Mouse (Mus musculus) liver, embryonic 12.5 days (tissue): Measurements from ENCODE around the gene Rps26. TPM values are rescaled to one million over a fixed set of nuclear protein-coding genes. Genes with fewer than 3 reads are reported as not detected.

ENCODE experiments used
- ATAC-seq: fragments of 200-750 bp; cut with Nextera tagmentation; 2 replicates; pipeline ENCODE4 v1.8.0; 2017; ENCODE audit warnings: moderate number of reproducible peaks, mild to moderate bottlenecking, moderate library complexity
- H3K27ac ChIP-seq: fragments of 300-500 bp; sonication (generic); 2 replicates; pipeline ENCODE4 v1.5.1; 2016; ENCODE audit warnings: mild to moderate bottlenecking
- H3K27me3 ChIP-seq: fragments of 300-500 bp; sonication (generic); replicated peaks from 2 replicates; pipeline ENCODE4 v1.6.1; 2016; ENCODE audit warnings: mild to moderate bottlenecking, moderate library complexity
- H3K36me3 ChIP-seq: fragments of 300-500 bp; sonication (generic); 2 replicates; pipeline ENCODE4 v1.6.1; 2016; ENCODE audit warnings: mild to moderate bottlenecking, moderate library complexity
- H3K4me1 ChIP-seq: fragments of 300-500 bp; sonication (generic); 2 replicates; pipeline ENCODE4 v1.6.1; 2016
- H3K4me2 ChIP-seq: fragments of 300-500 bp; sonication (generic); 2 replicates; pipeline ENCODE4 v1.6.1; 2016; ENCODE audit warnings: mild to moderate bottlenecking, moderate library complexity
- H3K4me3 ChIP-seq: fragments of 300-500 bp; sonication (generic); 2 replicates; pipeline ENCODE4 v1.5.1; 2016; ENCODE audit warnings: mild to moderate bottlenecking, moderate library complexity
- H3K9ac ChIP-seq: fragments of 300-500 bp; sonication (generic); 2 replicates; pipeline ENCODE4 v1.6.1; 2016; ENCODE audit warnings: mild to moderate bottlenecking, moderate library complexity
- H3K9me3 ChIP-seq: fragments of 300-500 bp; sonication (generic); replicated peaks from 2 replicates; pipeline ENCODE4 v1.6.1; 2016; ENCODE audit warnings: mild to moderate bottlenecking, moderate library complexity
- WGBS: fragments of 180-500 bp; shearing (Covaris S2); methylation state at CpG from one replicate; pipeline ENCODE4 v1.1.7; 2016; ENCODE audit not compliant: insufficient replicate concordance; 5-methylcytosine and 5-hydroxymethylcytosine counted together
- polyA plus RNA-seq: library from polyadenylated mRNA; unstranded; fragments of >200 nt; fragmentation: Nextera tagmentation; extraction: Ambion mirVana; gene quantifications from 2 replicates; pipeline ENCODE4 v1.2.1, GENCODE M21; 2016

Rps26 gene
- 555 and 561 TPM in 2 replicates for polyA plus RNA-seq

DNA sequence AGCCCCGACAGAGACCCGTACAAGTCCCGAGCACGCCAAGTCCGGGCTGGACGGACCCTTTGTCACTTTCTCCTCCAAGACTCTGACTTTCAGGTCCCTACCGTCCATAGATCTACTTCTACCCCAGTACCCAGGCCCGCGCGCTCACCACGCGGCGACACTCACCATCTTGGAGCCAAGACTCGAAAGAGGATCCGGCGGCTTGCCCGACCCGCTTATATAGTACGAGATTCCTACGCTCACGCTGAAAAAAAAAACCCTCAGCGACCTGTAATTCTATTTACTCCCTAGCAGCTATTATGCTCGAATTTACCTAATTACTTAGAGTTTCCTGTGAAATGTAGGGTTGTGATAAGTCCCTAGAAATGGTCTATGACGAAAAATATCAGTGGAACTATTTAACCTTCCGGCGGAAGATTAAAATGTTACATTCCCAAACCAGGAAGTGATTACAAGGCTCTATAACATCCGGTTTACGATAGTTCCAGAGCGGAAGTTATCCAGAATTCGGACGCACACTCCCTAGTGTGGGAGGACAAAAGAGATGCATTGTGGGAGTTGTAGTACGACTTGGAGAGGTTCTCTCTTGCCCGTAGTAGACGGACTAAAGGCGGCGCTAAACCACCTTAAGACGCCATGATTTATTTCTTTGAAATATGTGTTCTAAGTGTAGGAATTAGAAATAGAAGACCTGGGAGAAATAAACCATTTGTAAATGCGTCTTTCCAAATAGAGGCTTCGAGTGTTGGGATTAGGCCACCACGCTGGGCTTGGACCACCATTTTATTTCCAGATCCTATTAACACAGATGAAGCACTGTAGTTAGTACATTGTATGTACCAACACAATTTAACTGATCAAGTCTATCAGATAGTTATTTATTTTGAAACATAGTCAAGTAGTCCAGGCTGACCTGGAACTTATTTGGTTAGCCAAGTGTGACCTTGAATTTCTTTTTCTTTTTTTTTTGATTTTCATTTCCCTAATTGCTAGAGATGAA lies at the start of gene Rps26:
Gene Rps26, minus strand, starts transcription at position 437 of the 1,000 bp plus-strand sequence.
- Histone ChIP-seq H3K27me3 (peaks cover 2% of the 10 kb centered on the region), H3K9ac (peak within 1 kb of the TSS; percentile 91), H3K4me3 (peak within 1 kb of the TSS; percentile 94), H3K4me1 (peaks cover 63% of the 10 kb centered on the region), H3K36me3 (peaks cover 32% of the 10 kb centered on the region), H3K27ac (peak within 1 kb of the TSS; percentile 85), H3K9me3 (no peaks in the 10 kb centered on the region), H3K4me2 (peak within 1 kb of the TSS; percentile 87)
- 1% methylated on average over 40 of the region's 40 CpGs for WGBS
- peak; percentile 90 for ATAC-seq

DNA sequence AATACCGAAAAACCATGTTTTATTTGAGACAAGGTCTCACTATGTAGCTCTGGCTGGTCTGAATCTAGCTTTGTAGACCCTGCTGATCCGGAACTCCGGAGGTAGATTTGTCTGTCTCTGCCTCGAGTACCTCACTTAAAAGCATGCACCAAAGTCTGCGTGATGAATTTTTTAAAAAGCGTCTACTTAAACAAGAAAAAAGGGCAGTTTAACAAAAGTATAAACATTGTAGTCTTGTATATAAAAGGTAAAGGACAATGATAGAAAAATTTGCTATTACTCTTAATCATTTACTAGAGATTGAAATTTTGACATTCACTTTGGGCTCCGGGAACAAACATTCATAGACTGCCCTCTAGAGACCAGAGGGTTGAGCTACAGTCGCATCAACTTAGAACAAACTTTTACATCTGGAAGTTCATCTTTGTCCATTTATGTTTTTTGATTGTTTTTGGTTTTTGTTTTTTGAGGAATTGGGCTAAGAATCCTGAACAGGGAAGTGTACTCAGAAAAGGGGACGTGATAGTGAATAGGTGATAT lies 48.0 kb upstream of the Rps26 start:
- Histone ChIP-seq H3K9ac (peak overlapping the region; percentile 78), H3K4me1 (peaks cover 17% of the 10 kb centered on the region), H3K27me3 (peaks cover 41% of the 10 kb centered on the region), H3K9me3 (no peaks in the 10 kb centered on the region), H3K27ac (peak overlapping the region; percentile 80), H3K36me3 (peaks cover 14% of the 10 kb centered on the region), H3K4me2 (peak overlapping the region; percentile 99), H3K4me3 (peak overlapping the region; percentile 75)
- ATAC-seq, result no peak
- WGBS, result 1% methylated on average over 9 of the region's 9 CpGs

DNA sequence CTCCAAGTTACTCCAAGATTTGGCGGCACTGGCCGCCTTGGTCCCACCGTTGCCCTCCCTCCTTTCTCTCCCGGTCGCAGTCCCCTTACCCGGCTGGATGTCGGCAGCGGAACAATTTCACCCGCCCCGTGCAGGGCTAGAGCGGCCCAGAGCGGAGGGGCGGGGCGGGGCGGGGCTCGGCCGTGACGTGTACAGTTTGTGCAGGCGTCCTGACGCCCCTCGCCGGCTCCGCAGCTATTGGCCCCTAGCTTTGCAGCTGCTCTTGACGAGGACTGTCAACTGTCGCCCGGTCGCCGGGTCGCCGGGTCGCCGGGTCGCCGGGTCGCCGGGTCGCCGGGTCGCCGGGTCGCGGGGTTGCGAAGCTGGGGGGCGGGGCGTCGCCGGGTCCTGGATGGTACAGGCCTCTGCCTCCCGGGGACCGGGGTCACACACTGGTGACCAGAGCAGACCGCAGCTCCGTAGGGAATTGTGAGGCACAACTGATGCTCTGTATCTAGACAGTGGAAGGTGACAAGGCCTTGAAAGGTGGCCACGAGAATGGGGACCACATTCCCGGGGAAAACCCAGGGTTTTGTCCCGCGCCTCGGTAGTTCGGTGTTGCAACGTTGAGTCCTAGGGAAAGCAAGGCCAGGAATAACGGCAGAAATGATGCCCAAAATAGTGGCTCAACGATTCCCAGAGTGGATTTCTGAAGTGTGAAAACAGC lies 47.4 kb upstream of the Rps26 start, which contains the start of gene Suox:
Gene Suox, minus strand, starts transcription at position 311 of the 706 bp plus-strand sequence.
- Histone ChIP-seq H3K9ac (peak within 1 kb of the TSS; percentile 78), H3K36me3 (peaks cover 8% of the 10 kb centered on the region), H3K27me3 (peaks cover 47% of the 10 kb centered on the region), H3K4me3 (peak within 1 kb of the TSS; percentile 75), H3K4me2 (peak within 1 kb of the TSS; percentile 99), H3K27ac (peak within 1 kb of the TSS; percentile 80), H3K4me1 (peaks cover 23% of the 10 kb centered on the region), H3K9me3 (no peaks in the 10 kb centered on the region)
- peak; percentile 96 for ATAC-seq
- WGBS, result under 1% methylated on average over 45 of the region's 60 CpGs

DNA sequence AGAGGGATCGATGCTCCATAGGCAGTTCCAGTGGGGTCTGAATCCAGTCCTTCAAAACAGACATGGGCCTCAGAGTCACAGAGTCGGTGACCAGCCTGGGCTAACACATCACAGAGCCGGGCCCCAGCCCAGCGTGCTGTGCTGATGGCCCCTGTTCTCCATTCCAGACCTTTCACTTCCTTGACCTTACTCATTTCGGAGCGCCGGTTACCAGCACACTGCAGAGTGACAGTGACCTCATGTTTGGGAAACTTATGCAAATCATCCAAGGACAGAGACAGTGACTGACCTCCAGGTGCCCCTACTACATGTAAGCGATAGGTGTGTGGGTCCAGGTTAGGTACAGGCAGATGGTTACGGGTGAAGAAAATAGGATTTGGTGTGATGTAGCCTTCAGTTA lies 44.6 kb upstream of the Rps26 start:
- H3K27ac ChIP-seq, result no peak overlapping the region
- H3K9me3 ChIP-seq, result no peaks in the 10 kb centered on the region
- H3K4me2 ChIP-seq, result no peak overlapping the region
- H3K36me3 ChIP-seq, result 0 out of 2 replicates have a peak, but pooled peaks cover 5% of the 10 kb centered on the region
- ATAC-seq, result no peak
- peaks cover 30% of the 10 kb centered on the region for H3K4me1 ChIP-seq
- no peak overlapping the region for H3K4me3 ChIP-seq
- no peak overlapping the region for H3K9ac ChIP-seq
- peaks cover 68% of the 10 kb centered on the region for H3K27me3 ChIP-seq
- WGBS, result 84% methylated on average over 9 of the region's 9 CpGs

DNA sequence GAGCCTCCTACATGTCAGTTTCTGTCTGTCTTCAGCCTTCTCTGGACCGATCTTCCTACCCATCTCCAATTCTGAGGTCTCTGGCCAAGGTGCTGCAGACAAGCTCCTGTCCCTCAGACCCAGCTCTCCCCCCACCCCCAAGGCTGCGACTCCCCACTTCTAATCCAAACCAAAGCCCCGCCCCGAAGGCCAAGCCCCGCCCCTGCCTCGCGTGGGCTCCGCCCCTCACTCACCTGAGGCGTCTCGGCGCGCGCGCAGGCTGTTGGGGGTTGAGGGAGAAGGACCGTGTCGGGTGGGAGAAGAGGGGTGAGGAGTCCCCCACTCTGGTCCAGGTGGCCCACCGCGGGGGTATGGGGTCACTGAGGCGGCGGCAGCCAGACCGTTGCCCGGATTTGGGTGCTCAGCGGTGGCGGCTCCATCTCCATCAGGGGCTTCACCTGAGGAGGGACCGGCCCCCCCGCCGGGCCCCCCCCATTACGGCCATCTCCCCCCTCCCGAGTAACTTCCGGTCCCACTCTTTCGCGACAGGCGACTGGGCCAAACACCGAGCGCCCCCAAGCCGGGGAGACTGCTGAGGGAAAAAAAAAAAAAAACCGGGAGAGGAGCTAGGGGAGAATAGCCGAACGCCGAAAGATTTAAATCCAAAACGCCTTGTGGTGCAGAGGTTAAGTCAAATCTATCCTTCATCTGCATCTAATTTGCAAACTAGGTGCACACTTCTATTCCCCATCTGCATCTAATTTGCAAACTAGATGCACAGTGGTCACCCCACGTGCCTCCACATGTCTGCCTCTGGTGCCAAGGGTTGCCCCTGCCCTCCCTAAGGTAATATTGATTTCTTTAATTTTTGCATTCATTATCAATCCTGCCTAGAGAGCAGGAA lies 42.5 kb upstream of the Rps26 start:
- H3K4me1 ChIP-seq, result peaks cover 46% of the 10 kb centered on the region
- WGBS, result 3% methylated on average over 42 of the region's 42 CpGs
- H3K27me3 ChIP-seq, result peaks cover 68% of the 10 kb centered on the region
- ATAC-seq, result no peak
- peak overlapping the region; percentile 58 for H3K9ac ChIP-seq
- H3K9me3 ChIP-seq, result no peaks in the 10 kb centered on the region
- peak overlapping the region; percentile 62 for H3K4me3 ChIP-seq
- H3K36me3 ChIP-seq, result 0 out of 2 replicates have a peak, but pooled peaks cover 5% of the 10 kb centered on the region
- no peak overlapping the region for H3K27ac ChIP-seq
- H3K4me2 ChIP-seq, result peak overlapping the region; percentile 90

DNA sequence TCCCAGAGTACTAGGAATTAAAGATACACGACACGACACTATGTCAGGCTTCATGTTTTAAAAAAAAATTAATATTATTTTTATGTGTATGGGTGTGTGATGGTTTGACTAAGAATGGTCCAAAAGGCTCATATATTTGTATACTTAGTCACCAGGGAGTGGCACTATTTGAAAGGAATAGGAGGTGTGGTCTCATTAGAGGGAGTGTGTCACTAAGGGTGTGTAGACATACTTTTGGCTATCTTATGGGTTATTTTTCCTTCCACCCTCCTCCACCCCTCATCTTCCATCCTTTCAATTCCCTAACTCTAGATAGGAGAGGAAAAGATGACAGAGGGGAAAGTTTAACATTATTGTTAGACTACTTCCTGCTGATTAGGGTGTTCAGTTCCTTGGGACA lies 39.3 kb upstream of the Rps26 start:
- no peak for ATAC-seq
- no peaks in the 10 kb centered on the region for H3K9me3 ChIP-seq
- H3K4me3 ChIP-seq, result no peak overlapping the region
- H3K9ac ChIP-seq, result no peak overlapping the region
- peak overlapping the region; percentile 42; the same call in 1 of the 2 replicates for H3K4me2 ChIP-seq
- no peaks in the 10 kb centered on the region for H3K36me3 ChIP-seq
- peaks cover 45% of the 10 kb centered on the region for H3K27me3 ChIP-seq
- peak overlapping the region; percentile 69; the same call in 1 of the 2 replicates for H3K27ac ChIP-seq
- 87% methylated on average over 2 of the region's 2 CpGs for WGBS
- peaks cover 52% of the 10 kb centered on the region for H3K4me1 ChIP-seq

DNA sequence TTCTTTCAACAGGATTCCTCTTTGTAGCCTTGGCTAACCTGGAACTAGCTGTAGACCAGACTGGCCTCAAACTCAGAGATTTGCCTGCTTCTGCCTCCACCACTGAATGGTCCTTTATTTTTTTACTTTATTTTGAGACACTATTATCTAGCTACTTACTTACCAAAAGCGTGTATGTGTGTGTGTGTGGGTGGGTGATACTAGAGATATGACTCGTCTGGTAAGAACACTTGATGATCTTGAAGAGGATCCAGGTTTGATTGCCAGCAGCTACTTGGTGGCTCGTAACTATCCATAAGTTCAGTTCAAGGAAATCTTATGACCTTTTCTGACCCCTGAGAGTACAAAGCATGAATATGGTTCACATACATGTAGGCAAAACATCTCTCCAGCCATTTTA lies 38.8 kb upstream of the Rps26 start:
- Histone ChIP-seq H3K27ac (peak overlapping the region; percentile 69), H3K4me2 (peak overlapping the region; percentile 42), H3K9ac (peak overlapping the region; percentile 12; the same call in 1 of the 2 replicates), H3K4me1 (peaks cover 52% of the 10 kb centered on the region), H3K27me3 (peaks cover 43% of the 10 kb centered on the region), H3K9me3 (no peaks in the 10 kb centered on the region), H3K36me3 (no peaks in the 10 kb centered on the region), H3K4me3 (no peak overlapping the region)
- 30% methylated on average over 3 of the region's 3 CpGs for WGBS
- peak; percentile 68 for ATAC-seq

DNA sequence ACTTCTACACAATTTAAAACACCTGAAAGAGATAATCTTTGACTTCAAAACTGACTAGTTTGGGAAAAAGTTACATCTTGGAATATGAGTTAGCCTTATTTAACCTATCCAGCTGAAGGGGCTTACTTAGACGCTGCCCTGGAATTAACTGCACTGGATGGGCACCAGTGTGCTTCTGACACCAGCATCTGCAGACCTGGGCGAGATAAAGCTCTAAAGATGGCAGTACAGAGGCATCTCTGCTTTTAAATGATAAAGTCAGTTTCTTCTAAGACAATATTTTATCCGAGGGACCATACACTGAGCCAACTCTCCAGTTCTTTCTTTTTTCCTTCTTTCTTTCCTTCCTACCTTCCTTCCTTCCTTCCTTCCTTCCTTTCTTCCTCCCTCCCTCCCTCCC lies 38.3 kb upstream of the Rps26 start:
- Histone ChIP-seq H3K4me3 (no peak overlapping the region), H3K9me3 (no peaks in the 10 kb centered on the region), H3K27me3 (peaks cover 40% of the 10 kb centered on the region), H3K4me1 (peaks cover 52% of the 10 kb centered on the region), H3K36me3 (no peaks in the 10 kb centered on the region), H3K9ac (peak overlapping the region; percentile 12; the same call in 1 of the 2 replicates), H3K27ac (peak overlapping the region; percentile 69), H3K4me2 (peak overlapping the region; percentile 42)
- peak; percentile 87 for ATAC-seq
- 28% methylated on average over 3 of the region's 3 CpGs for WGBS

DNA sequence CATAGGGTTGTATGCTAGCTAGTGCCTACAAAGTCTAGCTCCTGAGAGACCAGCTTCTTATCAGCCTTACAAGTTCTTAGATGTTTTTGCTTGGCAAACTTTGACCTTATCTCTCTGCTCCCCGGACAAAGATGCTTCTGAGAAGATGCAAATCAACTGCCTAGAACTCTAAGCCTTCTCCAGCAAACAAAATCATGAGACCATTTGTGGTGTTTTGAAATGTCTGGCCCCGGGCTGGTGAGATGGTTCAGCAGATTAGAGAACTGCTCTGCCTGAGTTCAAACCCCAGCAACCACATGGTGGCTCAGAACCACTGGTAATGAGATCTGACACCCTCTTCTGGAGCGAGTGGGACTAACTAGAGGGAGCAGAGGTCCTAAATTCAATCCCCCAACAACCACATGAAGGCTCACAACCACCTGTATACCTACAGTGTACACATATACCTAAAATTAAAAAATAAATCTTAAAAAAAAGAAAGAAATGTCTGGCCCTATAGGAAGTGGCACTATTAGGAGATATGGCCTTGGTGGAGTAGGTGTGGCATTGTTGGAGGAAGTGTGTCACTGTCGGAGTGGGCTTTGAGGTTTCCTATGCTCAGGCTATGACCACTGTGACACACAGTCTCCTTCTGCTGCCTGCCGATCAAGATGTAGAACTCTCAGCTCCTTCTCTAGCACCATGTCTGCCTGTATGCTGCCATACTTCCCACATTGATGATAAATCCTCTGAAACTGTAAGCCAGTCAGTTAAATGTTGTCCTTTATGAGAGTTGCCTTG lies 37.1 kb upstream of the Rps26 start:
- Histone ChIP-seq H3K9me3 (no peaks in the 10 kb centered on the region), H3K36me3 (no peaks in the 10 kb centered on the region), H3K4me2 (no peak overlapping the region; the same call in 1 of the 2 replicates), H3K9ac (no peak overlapping the region), H3K4me1 (peaks cover 43% of the 10 kb centered on the region), H3K27ac (0 out of 2 replicates have a peak overlapping the region, but pooled peaks have one; percentile 31), H3K4me3 (no peak overlapping the region), H3K27me3 (peaks cover 39% of the 10 kb centered on the region)
- WGBS, result 21% methylated on average over 5 of the region's 5 CpGs
- ATAC-seq, result no peak

DNA sequence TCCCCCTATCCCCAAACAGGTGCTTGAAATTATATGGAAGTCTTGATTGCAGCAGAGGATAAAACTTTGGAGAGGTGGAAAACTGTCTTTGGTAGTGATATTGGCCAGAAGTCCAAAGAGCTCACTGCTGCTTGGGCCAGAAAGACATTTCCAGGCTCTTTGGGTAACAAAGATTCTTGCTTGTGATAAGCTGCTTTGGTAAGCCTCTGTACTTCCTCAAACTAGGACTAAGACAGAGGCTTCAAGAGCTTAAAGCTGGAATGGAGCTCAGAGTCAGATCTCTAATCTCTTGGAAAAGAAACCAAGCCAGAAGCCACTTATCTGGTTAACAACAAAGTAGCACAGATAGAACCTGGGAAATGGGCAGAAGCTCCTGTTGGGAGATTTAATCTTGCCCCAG lies 35.9 kb upstream of the Rps26 start:
- Histone ChIP-seq H3K4me2 (no peak overlapping the region), H3K4me1 (peaks cover 41% of the 10 kb centered on the region)

More for the DNA sequence above, 35.9 kb upstream of the Rps26 start:
- no peak for ATAC-seq
- no peak overlapping the region for H3K9ac ChIP-seq
- no peak overlapping the region for H3K27ac ChIP-seq
- peaks cover 39% of the 10 kb centered on the region for H3K27me3 ChIP-seq
- no peak overlapping the region for H3K4me3 ChIP-seq
- no peaks in the 10 kb centered on the region for H3K36me3 ChIP-seq
- H3K9me3 ChIP-seq, result no peaks in the 10 kb centered on the region
